Mouse (Mus musculus): ENCODE results near the gene Nrip1. TPM values are rescaled to one million over a fixed set of nuclear protein-coding genes. Genes with fewer than 3 reads are reported as not detected.
A peak's percentile ranks its signal among the peaks of the same experiment; 100 is the strongest.

The Nrip1 gene
- polyA plus RNA-seq, 1 experiment from 2014 or later: 47.0 TPM

DNA sequence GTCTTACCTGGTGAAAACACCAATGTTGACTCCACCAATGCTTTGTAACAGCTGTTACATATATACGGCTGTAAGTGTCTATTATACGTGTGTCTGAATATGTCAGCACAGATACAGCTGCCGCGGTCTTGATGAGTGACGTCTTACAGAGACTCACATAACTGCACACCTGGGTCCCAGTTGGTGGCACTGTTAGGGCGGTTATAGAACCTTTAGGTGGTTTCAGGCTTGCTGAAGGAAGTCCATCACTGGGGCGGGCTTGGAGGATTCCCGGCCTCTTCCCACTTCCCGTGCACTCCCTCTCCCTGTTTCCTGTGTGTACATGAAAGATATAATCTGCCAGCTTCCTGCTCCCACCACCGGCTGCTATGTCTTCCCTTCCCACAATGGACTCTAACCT, 34.4 kb downstream of the Nrip1 start:
- no peak for ATAC-seq (ENCODE audit: borderline replicate concordance, extremely low read depth, low FRiP score, low TSS enrichment)
- 0 out of 2 replicates have a peak, but pooled peaks cover 4% of the 10 kb centered on the region for H3K36me3 ChIP-seq
- H3K9me3 ChIP-seq: no peaks in the 10 kb centered on the region
- H3K9ac ChIP-seq: no peak overlapping the region
- H3K27ac ChIP-seq: no peak overlapping the region
- H3K27me3 ChIP-seq: no peaks in the 10 kb centered on the region
- no peak overlapping the region for H3K4me3 ChIP-seq
- no peak overlapping the region for H3K4me2 ChIP-seq
- WGBS: 70% methylated on average over 10 of the region's 10 CpGs
- H3K4me1 ChIP-seq: no peaks in the 10 kb centered on the region

DNA sequence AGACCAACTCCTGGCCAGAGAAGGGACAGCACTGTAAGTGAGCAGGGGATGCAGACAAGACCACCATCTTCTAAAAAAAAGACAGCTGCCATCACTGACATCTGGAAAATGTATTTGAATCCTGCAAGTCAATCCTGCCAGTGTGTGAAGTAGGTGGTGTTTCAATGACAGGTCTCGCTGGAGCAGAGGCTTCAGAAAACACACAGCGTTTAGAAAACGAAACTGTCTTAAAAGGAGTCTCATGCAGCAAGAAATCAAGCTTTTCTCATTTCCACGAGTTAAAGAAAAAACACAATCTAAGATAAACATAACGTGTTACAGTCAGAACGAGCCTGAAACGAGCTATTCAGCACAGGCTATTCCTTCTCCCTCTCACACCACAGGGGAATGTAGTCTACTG, 36.3 kb downstream of the Nrip1 start:
- no peak overlapping the region for H3K4me2 ChIP-seq
- 77% methylated on average over 7 of the region's 7 CpGs for WGBS
- H3K9ac ChIP-seq: no peak overlapping the region
- no peaks in the 10 kb centered on the region for H3K9me3 ChIP-seq
- no peak for ATAC-seq (ENCODE audit: borderline replicate concordance, extremely low read depth, low FRiP score, low TSS enrichment)
- H3K27ac ChIP-seq: no peak overlapping the region
- H3K4me3 ChIP-seq: no peak overlapping the region
- H3K27me3 ChIP-seq: no peaks in the 10 kb centered on the region
- H3K36me3 ChIP-seq: no peaks in the 10 kb centered on the region
- peaks cover 5% of the 10 kb centered on the region for H3K4me1 ChIP-seq

DNA sequence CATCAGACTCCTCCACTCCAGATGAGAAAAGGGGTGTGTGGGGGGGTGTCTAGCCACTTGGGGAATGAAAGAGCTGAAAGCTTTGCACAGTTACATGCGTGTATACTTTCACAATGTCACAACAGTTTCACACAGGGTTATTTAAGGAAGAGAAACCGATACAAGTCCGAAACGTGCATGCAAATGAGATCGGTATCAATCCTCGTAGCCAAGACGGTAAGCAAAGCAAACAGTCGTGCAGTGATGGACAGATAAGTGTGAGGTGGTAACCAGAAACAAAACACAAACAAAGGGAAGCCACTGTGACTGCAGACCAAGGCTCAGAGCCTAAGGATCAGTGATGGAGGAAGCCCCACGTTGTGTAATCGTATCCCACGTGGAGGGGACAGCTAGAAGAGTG, 36.7 kb downstream of the Nrip1 start:
- 82% methylated on average over 11 of the region's 11 CpGs for WGBS
- no peak overlapping the region for H3K4me3 ChIP-seq
- peaks cover 9% of the 10 kb centered on the region for H3K4me1 ChIP-seq
- H3K9me3 ChIP-seq: no peaks in the 10 kb centered on the region
- H3K9ac ChIP-seq: no peak overlapping the region
- no peak overlapping the region for H3K4me2 ChIP-seq
- no peak for ATAC-seq (ENCODE audit: borderline replicate concordance, extremely low read depth, low FRiP score, low TSS enrichment)
- H3K27ac ChIP-seq: no peak overlapping the region
- H3K27me3 ChIP-seq: no peaks in the 10 kb centered on the region
- H3K36me3 ChIP-seq: no peaks in the 10 kb centered on the region

DNA sequence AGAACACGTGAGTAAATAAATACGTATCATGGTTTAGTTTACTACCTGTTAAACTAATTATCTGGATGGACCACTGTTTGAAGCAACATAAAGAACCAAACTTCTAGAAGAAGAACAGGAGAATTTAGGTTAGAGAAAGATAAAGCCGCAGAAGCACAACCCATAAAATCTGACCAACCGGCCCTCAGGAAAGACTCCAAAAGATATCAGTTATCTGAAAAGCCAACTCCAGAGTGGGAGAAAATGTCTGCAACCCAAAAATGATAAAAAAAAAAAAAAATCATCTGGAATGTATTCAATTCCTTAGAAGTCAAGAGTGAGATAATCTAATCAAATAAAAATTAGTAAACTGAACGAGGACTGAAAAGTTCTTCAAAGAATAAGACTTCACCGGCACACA, 37.7 kb downstream of the Nrip1 start:
- peaks cover 9% of the 10 kb centered on the region for H3K4me1 ChIP-seq
- H3K9ac ChIP-seq: no peak overlapping the region
- H3K36me3 ChIP-seq: no peaks in the 10 kb centered on the region
- no peak overlapping the region for H3K27ac ChIP-seq
- H3K4me2 ChIP-seq: no peak overlapping the region
- no peak for ATAC-seq (ENCODE audit: borderline replicate concordance, extremely low read depth, low FRiP score, low TSS enrichment)
- no peaks in the 10 kb centered on the region for H3K9me3 ChIP-seq
- WGBS: 69% methylated on average over 6 of the region's 6 CpGs
- H3K27me3 ChIP-seq: no peaks in the 10 kb centered on the region
- H3K4me3 ChIP-seq: no peak overlapping the region

DNA sequence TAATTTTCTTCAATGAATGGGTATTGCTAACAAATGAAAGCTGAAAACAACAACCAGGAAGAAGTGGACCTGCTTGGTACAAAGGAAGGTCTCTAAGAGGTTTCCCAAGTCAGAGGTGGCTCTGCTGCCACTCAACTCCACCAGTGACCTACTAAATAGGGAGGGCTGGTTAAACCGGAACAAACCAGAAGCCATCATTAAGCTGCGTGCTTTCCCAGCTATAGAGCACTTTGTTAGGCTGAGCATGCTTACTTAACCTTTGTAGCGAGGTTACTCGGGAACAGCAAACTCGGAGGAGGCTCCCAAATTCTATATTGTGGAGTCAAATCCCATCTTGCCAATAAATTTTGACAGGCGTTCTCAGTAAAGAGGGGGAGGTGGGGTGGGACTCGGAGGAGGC, 41.5 kb downstream of the Nrip1 start:
- Histone ChIP-seq H3K27me3 (no peaks in the 10 kb centered on the region), H3K36me3 (no peaks in the 10 kb centered on the region), H3K9ac (no peak overlapping the region), H3K4me3 (no peak overlapping the region), H3K27ac (no peak overlapping the region), H3K4me1 (peaks cover 9% of the 10 kb centered on the region), H3K4me2 (no peak overlapping the region), H3K9me3 (no peaks in the 10 kb centered on the region)
- WGBS: 41% methylated on average over 7 of the region's 7 CpGs
- ATAC-seq (ENCODE audit: borderline replicate concordance, extremely low read depth, low FRiP score, low TSS enrichment): no peak

DNA sequence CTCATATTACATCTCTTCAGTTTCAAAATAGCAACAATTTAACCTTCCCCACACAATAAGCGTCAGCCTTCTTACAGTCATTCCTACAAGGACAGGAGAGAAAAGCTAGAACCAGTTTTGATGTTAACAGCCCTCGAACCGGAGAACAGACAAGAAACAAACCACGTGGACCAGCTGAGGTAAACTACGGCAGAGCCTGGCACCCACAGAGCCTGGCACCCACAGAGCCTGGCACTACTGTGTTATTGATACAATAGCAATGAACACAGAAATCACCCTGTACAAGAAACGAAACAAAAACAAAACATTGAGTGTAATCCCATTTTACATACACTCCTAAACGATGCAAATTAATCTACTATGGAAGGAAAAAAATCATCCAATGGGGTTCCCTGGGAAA, 42.4 kb downstream of the Nrip1 start:
- 81% methylated on average over 7 of the region's 7 CpGs for WGBS
- H3K9ac ChIP-seq: no peak overlapping the region
- H3K4me2 ChIP-seq: no peak overlapping the region
- H3K27me3 ChIP-seq: no peaks in the 10 kb centered on the region
- H3K27ac ChIP-seq: no peak overlapping the region
- no peaks in the 10 kb centered on the region for H3K9me3 ChIP-seq
- ATAC-seq (ENCODE audit: borderline replicate concordance, extremely low read depth, low FRiP score, low TSS enrichment): no peak
- no peaks in the 10 kb centered on the region for H3K36me3 ChIP-seq
- no peak overlapping the region for H3K4me3 ChIP-seq
- H3K4me1 ChIP-seq: peaks cover 9% of the 10 kb centered on the region

DNA sequence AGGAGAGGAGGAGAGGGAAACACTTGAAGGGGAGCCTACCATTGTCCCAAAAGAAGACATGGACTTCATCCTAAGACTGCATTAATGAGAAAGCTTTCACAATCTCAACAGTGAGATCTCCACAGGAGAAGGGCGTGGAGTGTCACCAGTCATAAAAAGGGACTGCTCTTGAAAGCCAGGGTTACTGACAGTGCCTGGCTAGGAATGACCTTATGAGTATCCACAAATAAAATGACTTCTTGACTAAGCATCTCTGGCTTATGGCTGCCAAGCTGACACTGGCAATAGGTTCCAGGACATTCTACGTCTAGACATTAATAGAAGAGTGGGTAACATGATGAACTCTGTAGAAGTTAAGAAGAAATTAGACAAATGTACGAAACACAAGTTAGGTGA, 48.3 kb downstream of the Nrip1 start:
- no peaks in the 10 kb centered on the region for H3K9me3 ChIP-seq
- H3K27me3 ChIP-seq: no peaks in the 10 kb centered on the region
- H3K4me2 ChIP-seq: no peak overlapping the region
- H3K36me3 ChIP-seq: peaks cover 4% of the 10 kb centered on the region; the same call in 1 of the 2 replicates
- no peak overlapping the region for H3K27ac ChIP-seq
- H3K4me1 ChIP-seq: peaks cover 22% of the 10 kb centered on the region
- no peak overlapping the region for H3K4me3 ChIP-seq
- WGBS: 95% methylated on average over 3 of the region's 3 CpGs
- no peak overlapping the region for H3K9ac ChIP-seq
- no peak for ATAC-seq (ENCODE audit: borderline replicate concordance, extremely low read depth, low FRiP score, low TSS enrichment)

DNA sequence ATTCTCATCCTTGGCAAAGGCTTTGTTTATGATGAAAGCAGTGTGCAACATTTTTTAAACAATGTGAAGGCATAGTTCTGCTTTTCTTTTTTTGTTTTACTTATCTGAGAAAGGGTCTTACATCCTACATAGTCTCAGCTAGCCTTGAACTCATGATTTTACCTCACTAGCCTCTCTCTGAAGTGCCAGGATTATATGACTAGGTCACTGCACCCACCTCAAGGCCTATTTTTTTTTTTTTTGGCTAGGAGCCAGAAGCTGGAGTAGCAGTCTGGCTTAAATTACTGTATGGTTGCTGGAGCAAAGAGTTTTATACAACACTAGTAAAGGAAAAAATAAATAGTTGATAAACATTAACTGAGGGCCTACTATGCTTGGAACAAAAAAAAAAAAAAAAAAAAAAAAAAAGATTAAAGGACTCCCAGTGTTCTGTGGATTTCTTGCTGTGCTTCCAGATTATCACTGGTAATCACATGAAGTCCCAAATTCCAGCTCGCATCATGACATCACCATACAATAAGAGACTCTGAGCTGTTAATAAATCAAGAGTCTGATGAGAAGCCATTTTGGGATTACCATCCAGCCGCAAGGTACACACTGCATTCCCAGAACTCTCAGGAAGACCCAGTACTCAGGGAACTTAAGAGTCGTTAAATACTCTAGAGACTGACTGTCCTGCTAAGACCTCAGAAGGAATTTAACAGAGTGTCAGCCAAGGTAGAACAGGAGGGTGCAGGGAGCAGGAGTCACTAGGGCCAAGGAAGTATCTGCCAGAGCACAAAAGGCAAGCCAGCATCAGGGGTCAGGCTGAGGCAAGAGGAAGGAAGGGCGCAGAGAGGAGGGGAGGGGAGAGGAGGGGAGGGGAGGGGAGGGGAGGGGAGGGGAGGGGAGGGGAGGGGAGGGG, 49.0 kb downstream of the Nrip1 start:
- Histone ChIP-seq H3K27ac (no peak overlapping the region), H3K27me3 (no peaks in the 10 kb centered on the region), H3K9me3 (no peaks in the 10 kb centered on the region), H3K9ac (no peak overlapping the region), H3K4me2 (no peak overlapping the region), H3K36me3 (peaks cover 4% of the 10 kb centered on the region; the same call in 1 of the 2 replicates), H3K4me1 (peaks cover 28% of the 10 kb centered on the region), H3K4me3 (no peak overlapping the region)
- WGBS: 68% methylated on average over 3 of the region's 4 CpGs
- ATAC-seq (ENCODE audit: borderline replicate concordance, extremely low read depth, low FRiP score, low TSS enrichment): no peak

DNA sequence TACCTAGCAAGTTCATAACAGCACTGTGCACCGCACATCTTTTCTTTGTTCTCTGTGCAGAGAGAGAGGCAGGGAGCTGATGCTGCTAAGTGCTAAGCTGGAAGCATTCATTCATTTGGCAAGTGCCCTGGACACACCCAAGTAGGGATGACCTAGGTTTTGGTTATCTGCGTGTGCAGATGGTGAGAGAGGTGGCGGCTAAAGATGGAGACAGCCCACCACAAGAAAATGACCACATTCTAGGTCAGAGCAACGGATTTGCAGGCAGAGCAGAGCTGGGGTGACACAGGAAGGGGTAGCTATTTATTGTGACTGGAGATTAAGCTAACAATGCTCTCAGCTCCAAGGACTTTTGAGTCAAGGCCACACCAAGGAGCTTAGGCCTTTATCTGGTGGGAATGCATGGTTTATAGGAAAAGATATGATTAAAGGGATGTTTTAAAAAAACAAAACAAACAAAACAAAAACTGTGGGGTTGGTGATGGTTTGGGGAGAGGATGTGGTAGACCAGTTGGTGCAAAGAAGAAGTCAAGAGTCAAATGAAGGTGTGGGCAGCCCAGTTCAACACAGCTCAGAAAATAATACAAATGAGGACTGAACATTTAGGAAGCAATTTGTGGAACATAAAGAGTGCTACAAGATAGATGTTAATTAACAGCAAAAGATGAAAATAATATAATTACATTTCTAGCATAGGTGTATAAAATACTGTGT, 49.9 kb downstream of the Nrip1 start:
- no peak overlapping the region for H3K27ac ChIP-seq
- H3K4me2 ChIP-seq: no peak overlapping the region
- H3K36me3 ChIP-seq: peaks cover 4% of the 10 kb centered on the region; the same call in 1 of the 2 replicates

DNA sequence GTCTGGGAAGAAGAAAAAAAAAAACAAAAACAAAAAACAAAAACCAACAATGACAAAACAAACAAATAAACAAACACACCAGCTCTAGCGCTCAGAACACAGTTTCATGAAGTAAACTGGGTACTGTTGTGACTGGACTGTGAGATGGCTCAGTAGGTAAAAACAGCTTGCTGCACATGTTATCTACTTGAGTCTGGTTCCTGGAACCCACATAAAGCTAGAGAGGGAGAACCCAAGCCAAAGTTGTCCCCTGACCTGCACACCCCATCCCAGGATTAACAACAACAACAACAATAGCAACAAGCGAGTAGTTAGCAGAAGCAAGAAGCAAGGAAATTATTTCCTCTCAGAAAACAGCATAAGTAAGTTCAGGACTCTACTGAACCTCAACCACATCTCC, 50.5 kb downstream of the Nrip1 start:
- 93% methylated on average over 2 of the region's 2 CpGs for whole genome bisulfite sequencing
- H3K27me3 ChIP-seq: no peaks in the 10 kb centered on the region
- H3K9me3 ChIP-seq: no peaks in the 10 kb centered on the region
- no peak overlapping the region for H3K4me2 ChIP-seq
- no peak overlapping the region for H3K9ac ChIP-seq
- no peak overlapping the region for H3K4me3 ChIP-seq
- no peak for ATAC-seq (ENCODE audit: borderline replicate concordance, extremely low read depth, low FRiP score, low TSS enrichment)
- H3K27ac ChIP-seq: no peak overlapping the region
- peaks cover 4% of the 10 kb centered on the region; the same call in 1 of the 2 replicates for H3K36me3 ChIP-seq
- H3K4me1 ChIP-seq: peaks cover 28% of the 10 kb centered on the region

More for the DNA sequence above, 49.9 kb downstream of the Nrip1 start:
- H3K4me3 ChIP-seq: no peak overlapping the region
- no peaks in the 10 kb centered on the region for H3K27me3 ChIP-seq
- H3K4me1 ChIP-seq: peaks cover 28% of the 10 kb centered on the region
- peak; percentile 68; the same call in 1 of the 2 replicates for ATAC-seq (ENCODE audit: borderline replicate concordance, extremely low read depth, low FRiP score, low TSS enrichment)
- H3K9me3 ChIP-seq: no peaks in the 10 kb centered on the region
- 72% methylated on average over 4 of the region's 4 CpGs for WGBS
- no peak overlapping the region for H3K9ac ChIP-seq

DNA sequence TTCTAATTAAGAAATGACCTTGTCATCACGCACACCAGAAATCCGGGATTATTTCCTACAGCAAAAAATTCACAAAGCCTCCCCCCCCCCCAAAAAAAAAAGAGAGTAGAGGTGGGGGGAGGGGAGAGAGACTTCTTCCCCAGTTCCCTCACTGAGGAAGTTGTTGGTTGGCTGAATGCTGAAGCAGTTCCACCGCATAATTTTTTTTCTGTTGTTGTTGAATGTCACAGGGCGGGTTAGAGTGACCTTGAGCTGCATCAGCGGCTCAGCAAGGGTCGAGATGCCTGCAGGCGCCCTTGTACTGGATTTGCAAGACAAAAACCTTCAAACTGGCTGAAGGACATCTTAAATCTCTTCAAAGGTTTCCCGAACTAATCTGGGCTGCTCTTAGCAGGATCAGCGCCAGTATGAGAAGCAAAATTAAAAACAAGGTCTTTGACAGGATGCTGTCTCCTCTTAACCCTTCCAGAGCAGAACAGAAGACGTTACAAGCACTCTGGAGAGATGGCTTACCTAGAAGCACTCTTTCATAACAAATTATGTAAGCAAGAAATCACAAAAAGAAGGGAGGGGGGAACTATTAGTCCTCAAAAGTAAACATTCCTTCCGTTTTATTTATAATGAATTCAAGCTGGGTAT, 52.0 kb downstream of the Nrip1 start:
- Histone ChIP-seq H3K36me3 (peaks cover 4% of the 10 kb centered on the region; the same call in 1 of the 2 replicates), H3K4me2 (peak overlapping the region; percentile 24), H3K4me1 (peaks cover 28% of the 10 kb centered on the region), H3K9me3 (no peaks in the 10 kb centered on the region), H3K27me3 (no peaks in the 10 kb centered on the region), H3K4me3 (no peak overlapping the region), H3K27ac (0 out of 2 replicates have a peak overlapping the region, but pooled peaks have one; percentile 9), H3K9ac (no peak overlapping the region)
- no peak for ATAC-seq (ENCODE audit: borderline replicate concordance, extremely low read depth, low FRiP score, low TSS enrichment)
- 19% methylated on average over 11 of the region's 11 CpGs for WGBS

DNA sequence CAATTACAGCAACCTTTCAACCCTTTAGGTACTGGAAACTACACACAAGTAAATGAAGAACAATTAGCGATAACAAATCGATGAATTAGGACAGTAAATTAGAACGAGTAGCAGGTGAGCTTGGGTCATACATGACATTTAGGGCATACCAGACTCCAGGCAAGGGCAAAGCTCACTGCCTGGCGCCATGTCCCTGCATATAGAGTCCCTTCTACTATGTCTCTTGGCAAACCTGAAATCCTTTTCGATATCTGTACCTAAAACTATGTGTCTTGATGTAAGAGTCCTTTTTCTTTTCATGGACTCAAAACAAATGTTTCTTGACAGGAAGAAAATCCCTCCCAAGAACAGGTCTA, 53.5 kb downstream of the Nrip1 start:
- WGBS: 63% methylated on average over 5 of the region's 5 CpGs
- peaks cover 28% of the 10 kb centered on the region for H3K4me1 ChIP-seq
- H3K4me3 ChIP-seq: no peak overlapping the region
- no peaks in the 10 kb centered on the region for H3K27me3 ChIP-seq
- no peak overlapping the region for H3K9ac ChIP-seq
- no peaks in the 10 kb centered on the region for H3K36me3 ChIP-seq
- H3K27ac ChIP-seq: no peak overlapping the region
- no peak overlapping the region for H3K4me2 ChIP-seq
- no peaks in the 10 kb centered on the region for H3K9me3 ChIP-seq
- no peak for ATAC-seq (ENCODE audit: borderline replicate concordance, extremely low read depth, low FRiP score, low TSS enrichment)

Data from lung, embryonic 15.5 days (tissue).